Mouse (Mus musculus) fibroblast of lung, adult 2 months (primary cell): ENCODE data around the gene Mcam.

Experiments used
- DNase-seq: peaks from one replicate; pipeline ENCODE4 v3.0.0-alpha.2; 2011; ENCODE audit warnings: low read depth

Gene Mcam

DNA sequence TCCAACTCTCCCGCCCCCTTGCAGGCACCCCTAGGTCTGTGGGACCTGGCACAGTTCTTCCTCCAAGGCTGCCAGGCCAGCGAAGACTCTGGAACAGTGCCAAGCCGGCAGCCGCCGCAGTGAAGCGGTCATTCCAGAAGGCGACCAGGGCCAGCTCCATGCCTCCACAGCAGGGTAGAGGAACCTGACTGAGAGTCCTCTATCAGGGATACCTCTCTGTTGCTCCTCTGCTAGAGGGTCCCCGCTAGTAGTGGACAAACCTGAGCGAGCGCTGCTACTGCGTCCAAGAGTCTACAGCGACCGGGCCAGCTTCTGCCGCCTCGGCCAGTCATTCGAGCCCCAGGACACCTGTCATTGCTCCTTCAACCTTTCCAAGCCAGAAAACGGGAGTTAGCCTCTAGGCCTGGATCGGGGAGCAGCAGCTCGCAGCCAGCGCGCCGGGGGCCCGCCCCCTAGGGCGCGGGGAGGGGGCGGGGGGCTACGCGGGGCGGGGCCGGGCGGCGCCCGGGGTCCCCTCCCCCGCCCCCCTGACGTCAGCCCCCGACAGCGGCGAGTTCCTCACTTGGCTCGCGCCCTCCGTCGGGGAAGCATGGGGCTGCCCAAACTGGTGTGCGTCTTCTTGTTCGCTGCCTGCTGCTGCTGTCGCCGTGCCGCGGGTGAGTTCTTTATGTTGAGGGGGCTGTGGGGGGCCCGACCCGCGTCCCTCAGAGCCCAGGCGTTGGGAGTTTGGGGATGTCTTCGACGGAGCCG is at the start of gene Mcam:
Mcam (plus strand) TSS at position 369 of the 750 bp plus-strand sequence.
- no peak for DNase-seq

- no peak for DNase-seq
Observed at GRCm38 (mm10) chr9:44084659-44085229, 49.5 kb upstream of the Mcam start.

DNA sequence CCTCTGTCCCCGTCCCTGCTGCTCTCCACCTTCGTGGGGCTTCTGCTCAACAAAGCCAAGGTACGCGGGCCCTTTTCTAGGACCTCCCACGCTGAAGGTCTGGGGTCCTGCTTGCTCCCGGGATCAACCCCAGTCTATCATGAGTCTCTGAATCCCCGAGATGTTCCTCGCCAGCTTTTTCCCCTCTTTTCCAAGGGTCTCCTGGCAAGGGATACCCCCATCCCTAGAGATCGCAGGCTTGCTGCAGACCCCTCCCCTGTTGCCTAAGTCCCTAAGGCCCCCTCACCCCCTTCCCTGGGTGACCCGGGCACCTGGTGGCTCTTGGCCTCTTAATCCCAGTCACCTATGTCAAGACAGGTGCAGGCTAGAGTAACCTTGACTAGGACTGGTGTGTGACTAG is 49.0 kb upstream of the Mcam start:
- DNase-seq, result no peak

- DNase-seq, result no peak
Observed at GRCm38 (mm10) chr9:44085741-44086665, 48.3 kb upstream of the Mcam start.

GRCm38 (mm10) chr9:44086960-44087359 is 47.3 kb upstream of the Mcam start:
- DNase-seq, result no peak

- no peak for DNase-seq
Observed at GRCm38 (mm10) chr9:44087761-44088455, 46.4 kb upstream of the Mcam start.

DNA sequence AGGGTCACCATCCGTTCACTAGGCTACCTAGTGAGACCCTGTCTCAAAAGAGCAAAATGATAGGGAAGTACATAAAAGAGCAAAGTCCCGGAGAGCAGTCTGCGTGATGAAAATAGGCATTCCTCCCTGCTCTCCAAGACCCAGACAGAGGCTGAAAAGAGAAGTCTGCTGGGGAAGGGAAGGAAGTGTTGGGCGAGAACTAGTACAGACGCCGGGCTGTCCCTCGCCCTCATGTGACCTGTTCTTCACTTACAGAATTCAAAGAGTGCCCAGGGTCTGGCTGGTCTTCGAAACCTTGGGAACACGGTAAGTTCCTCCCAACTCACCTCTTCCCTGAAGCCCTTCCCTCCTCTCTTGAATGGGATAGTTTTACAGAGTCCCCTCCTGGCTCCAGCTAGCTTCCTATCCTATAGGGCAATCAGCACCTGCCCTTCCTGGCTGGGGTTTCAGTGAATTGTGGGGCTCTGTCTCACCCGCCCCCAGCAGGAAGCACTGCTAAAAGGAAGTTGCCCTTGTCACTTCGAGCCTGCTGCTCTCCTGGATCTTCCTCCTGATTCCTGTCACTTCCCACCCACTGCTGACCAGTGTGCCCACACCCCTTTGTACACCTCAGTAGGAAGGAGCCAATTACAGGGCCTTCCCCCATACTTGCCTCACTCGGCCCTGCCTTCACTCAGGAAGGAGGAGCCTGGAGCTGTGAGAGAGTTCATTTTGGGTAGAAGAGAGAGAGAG is 45.2 kb upstream of the Mcam start:
- DNase-seq, result no peak

DNA sequence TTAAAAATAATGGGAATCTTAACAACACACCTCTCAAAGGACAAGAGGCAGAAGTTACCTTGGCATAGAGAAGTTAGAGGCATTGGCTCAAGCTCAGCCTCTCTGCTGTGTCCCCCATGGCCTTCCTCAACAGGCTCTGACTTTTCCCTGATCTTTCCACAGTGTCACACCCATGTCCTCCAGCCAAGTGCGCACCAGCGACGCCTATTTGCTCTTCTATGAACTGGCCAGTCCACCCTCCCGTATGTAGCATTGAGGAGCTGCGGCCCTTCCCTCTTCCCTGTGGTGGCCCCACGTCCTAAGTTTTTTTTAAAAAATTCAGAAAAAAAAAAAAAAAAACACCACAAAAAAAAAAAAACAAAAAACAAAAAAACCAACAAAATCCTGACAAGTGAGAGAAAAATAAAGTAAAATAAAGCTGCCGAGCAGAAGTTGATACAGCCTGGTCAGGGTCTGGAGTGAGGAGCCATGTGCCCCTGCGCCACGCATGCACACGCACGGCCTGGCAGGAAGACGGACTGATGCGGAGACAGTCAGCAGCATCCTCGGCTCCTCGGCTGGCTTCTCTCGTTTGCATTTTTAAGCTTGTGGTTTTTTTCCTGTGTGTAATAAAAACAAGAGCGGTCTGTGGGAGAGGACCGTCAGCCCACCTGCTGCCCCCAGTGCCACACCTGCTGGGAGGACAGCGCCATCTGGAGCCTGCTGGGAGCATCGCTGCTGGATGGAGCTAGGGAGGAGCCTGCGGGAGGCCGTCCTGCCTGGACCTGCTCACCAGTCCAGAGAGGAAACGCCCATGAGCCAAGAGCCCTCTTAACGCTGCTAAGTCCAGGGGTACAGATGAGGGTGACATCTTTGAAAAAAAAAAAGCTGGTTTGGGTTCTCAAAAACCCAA is 40.4 kb upstream of the Mcam start:
- DNase-seq, result no peak

- no peak for DNase-seq
Observed at GRCm38 (mm10) chr9:44094737-44095136, 39.5 kb upstream of the Mcam start.

- DNase-seq, result no peak
Observed at GRCm38 (mm10) chr9:44095781-44096180, 38.5 kb upstream of the Mcam start.

DNA sequence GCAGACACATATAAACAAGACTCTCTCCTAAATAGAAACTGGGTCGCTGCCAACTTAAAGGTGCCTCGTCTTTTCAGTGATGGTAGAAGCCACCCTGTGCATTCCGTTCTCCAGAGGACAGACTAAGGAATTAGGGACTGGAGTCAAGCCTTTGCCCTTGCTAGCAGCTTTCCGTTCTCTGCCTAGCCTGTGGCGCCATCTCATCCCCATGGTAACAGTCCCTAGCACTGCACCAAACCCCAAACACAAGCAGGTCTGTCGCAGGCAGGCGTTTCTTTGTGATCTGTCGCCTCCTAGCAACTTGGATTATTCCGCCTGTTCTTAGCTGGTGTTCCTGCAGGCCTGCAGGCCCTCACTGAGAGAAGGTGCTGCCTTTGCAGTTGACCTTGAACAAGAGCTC is 37.7 kb upstream of the Mcam start:
- DNase-seq, result no peak

GRCm38 (mm10) chr9:44101490-44101889 is 32.8 kb upstream of the Mcam start, which contains the start of gene Mfrp:
Mfrp (plus strand) TSS chr9:44101729.
- DNase-seq, result no peak

DNA sequence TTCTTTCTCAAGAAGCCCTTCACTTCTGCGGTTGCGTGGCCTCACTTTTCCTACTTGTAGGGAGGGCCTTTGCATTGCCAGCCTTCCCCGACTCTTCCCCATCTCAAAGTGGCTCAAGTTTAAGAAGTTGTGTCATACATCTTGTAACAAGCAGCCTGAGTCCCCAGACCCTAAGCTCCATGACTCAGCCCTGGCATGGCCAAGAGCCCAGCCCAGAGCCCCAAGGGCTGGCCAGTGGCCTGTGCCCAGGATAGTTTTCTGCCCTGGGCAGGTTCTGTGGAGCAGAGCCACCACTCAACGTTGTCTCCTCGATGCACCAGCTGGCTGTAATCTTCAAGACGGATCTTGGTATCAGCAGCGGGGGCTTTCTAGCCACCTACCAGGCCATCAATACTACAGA is 29.4 kb upstream of the Mcam start:
- DNase-seq, result no peak

DNA sequence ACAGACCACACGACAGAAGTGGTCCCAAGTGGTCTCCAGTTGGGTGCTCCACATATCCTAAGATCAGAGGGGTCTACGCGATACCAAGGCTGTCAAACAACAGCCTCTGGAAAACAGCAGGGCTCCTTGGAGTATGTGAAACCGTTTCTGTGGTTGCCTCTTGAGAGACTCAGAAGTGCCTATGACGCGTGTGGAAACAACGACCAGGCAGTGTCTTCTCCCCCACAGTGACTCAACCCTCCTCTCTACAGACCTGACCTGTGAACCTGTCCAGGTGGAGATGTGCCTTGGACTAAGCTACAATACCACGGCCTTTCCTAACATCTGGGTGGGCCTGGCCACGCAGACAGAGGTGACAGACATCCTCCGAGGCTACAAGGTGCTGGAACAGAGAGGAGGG is 28.5 kb upstream of the Mcam start:
- no peak for DNase-seq

DNA sequence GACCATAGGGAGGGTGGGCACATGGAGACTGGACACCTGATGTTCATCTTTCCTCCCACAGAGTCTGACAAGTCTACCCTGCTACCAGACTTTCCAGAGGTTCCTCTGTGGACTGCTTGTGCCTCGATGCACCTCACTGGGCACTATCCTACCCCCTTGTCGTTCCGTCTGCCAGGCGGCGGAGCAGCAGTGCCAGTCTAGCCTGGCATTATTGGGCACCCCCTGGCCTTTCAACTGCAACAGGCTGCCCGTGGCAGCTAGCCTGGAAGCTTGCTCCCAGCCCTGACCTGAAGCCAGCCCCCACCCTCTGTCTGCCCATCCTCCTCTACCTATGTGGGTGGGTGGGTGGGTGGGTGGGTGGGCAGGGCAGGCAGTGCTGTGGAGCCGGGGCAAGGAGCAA is 28.1 kb upstream of the Mcam start:
- no peak for DNase-seq

- no peak for DNase-seq
Observed at GRCm38 (mm10) chr9:44106596-44106995, 27.7 kb upstream of the Mcam start.

DNA sequence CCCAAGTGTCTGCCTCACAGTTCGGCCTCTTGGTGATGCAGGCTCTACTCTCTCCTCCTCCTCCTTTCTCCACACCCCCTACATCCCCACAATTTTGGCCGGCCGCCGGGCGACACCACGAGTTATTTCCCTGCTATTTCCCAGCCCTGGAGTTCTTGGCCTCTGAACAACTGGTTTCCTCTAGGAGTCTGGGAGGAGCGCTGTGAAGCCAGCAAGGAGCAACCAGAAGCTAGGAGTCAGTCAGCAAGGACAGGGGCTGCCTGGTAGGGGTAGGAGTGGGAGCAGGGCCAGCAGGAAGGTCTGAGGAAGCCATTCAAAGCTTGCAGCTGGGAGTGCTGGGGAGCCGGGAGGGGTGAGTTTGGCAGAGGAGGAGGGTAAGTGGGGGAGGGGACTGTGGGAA is 27.2 kb upstream of the Mcam start, which contains the start of gene C1qtnf5:
C1qtnf5 (plus strand) TSS at position 136 of the 400 bp plus-strand sequence.
- DNase-seq, result peak; percentile 99

- DNase-seq, result no peak
Observed at GRCm38 (mm10) chr9:44107557-44108179, 26.6 kb upstream of the Mcam start.

DNA sequence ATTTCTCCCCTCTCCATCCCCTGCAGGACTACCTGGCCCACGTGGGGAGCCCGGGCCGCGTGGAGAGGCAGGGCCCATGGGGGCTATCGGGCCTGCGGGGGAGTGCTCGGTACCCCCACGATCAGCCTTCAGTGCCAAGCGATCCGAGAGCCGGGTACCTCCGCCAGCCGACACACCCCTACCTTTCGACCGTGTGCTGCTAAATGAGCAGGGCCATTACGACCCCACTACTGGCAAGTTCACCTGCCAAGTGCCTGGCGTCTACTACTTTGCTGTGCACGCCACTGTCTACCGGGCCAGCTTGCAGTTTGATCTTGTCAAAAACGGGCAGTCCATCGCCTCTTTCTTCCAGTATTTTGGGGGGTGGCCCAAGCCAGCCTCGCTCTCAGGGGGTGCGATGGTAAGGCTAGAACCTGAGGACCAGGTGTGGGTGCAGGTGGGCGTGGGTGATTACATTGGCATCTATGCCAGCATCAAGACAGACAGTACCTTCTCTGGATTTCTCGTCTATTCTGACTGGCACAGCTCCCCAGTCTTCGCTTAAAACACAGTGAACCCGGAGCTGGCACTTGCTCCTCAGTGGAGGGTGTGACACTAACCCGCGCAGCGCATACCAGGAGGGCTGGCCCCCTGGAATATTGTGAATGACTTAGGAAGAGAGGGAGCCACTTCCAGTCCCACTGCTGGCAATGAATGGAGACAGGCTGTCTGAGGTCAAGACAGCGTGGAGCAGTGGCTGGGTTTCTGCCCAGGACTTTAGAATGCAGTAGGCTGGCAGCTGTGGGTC is 25.8 kb upstream of the Mcam start:
- no peak for DNase-seq
